Mouse (Mus musculus): ENCODE measurements around the gene Usp8. TPM values are rescaled to one million over a fixed set of nuclear protein-coding genes. Genes with fewer than 3 reads are reported as not detected.

The Usp8 gene
- polyA plus RNA-seq, 1 experiment from 2014 or later = 40.6 TPM

- no peaks in the 10 kb centered on the region for H3K27me3 ChIP-seq
- no peak overlapping the region for H3K4me3 ChIP-seq
- no peak for ATAC-seq (ENCODE audit: low FRiP score, low read depth)
- H3K36me3 ChIP-seq = peaks cover 36% of the 10 kb centered on the region
- no peaks in the 10 kb centered on the region for H3K4me1 ChIP-seq
- H3K4me2 ChIP-seq (replicated peaks) = no peak overlapping the region
- no peak overlapping the region for H3K9ac ChIP-seq (replicated peaks)
- H3K27ac ChIP-seq (replicated peaks) = no peak overlapping the region
- 97% methylated on average over 1 of the region's 1 CpGs for WGBS
- peaks cover 4% of the 10 kb centered on the region for H3K9me3 ChIP-seq
These were observed 24.2 kb upstream of the Usp8 start for GRCm38 (mm10) chr2:126682937-126683336.

- H3K4me2 ChIP-seq (replicated peaks) = no peak overlapping the region
- ATAC-seq (ENCODE audit: low FRiP score, low read depth) = no peak
These were observed 15.8 kb upstream of the Usp8 start for GRCm38 (mm10) chr2:126691290-126691689.

GRCm38 (mm10) chr2:126695285-126695684, 11.8 kb upstream of the Usp8 start:
- ATAC-seq (ENCODE audit: low FRiP score, low read depth) = no peak
- WGBS = 85% methylated on average over 6 of the region's 6 CpGs
- H3K27ac ChIP-seq (replicated peaks) = no peak overlapping the region

More at GRCm38 (mm10) chr2:126691290-126691689, 15.8 kb upstream of the Usp8 start:
- 86% methylated on average over 3 of the region's 3 CpGs for WGBS
- Histone ChIP-seq H3K4me1 (no peaks in the 10 kb centered on the region), H3K27me3 (no peaks in the 10 kb centered on the region), H3K4me3 (no peak overlapping the region), H3K36me3 (no peaks in the 10 kb centered on the region), H3K9ac (replicated peaks) (no peak overlapping the region), H3K9me3 (no peaks in the 10 kb centered on the region), H3K27ac (replicated peaks) (no peak overlapping the region)

GRCm38 (mm10) chr2:126707438-126707779, 281 bp downstream of the Usp8 start:
- peak overlapping the region; percentile 90 for H3K4me3 ChIP-seq
- peak overlapping the region; percentile 84 for H3K27ac ChIP-seq (replicated peaks)
- WGBS = under 1% methylated on average over 22 of the region's 23 CpGs
- H3K9me3 ChIP-seq = no peaks in the 10 kb centered on the region
- H3K4me2 ChIP-seq (replicated peaks) = peak overlapping the region; percentile 65
- H3K36me3 ChIP-seq = no peaks in the 10 kb centered on the region
- H3K4me1 ChIP-seq = peaks cover 9% of the 10 kb centered on the region
- ATAC-seq (ENCODE audit: low FRiP score, low read depth) = peak; percentile 88
- peak overlapping the region; percentile 90 for H3K9ac ChIP-seq (replicated peaks)
- H3K27me3 ChIP-seq = peaks cover 22% of the 10 kb centered on the region

More at GRCm38 (mm10) chr2:126695285-126695684, 11.8 kb upstream of the Usp8 start:
- H3K27me3 ChIP-seq = peaks cover 4% of the 10 kb centered on the region; the same call in 1 of the 2 replicates
- H3K9me3 ChIP-seq = no peaks in the 10 kb centered on the region
- H3K36me3 ChIP-seq = no peaks in the 10 kb centered on the region
- H3K9ac ChIP-seq (replicated peaks) = no peak overlapping the region
- H3K4me3 ChIP-seq = no peak overlapping the region
- no peaks in the 10 kb centered on the region for H3K4me1 ChIP-seq
- H3K4me2 ChIP-seq (replicated peaks) = no peak overlapping the region

GRCm38 (mm10) chr2:126708361-126708760, 1.2 kb downstream of the Usp8 start:
- Histone ChIP-seq H3K9me3 (no peaks in the 10 kb centered on the region), H3K27me3 (peaks cover 19% of the 10 kb centered on the region), H3K4me1 (peaks cover 9% of the 10 kb centered on the region), H3K27ac (replicated peaks) (no peak overlapping the region), H3K4me3 (peak overlapping the region; percentile 90; the same call in 1 of the 2 replicates), H3K9ac (replicated peaks) (no peak overlapping the region; the same call in 1 of the 2 replicates), H3K36me3 (no peaks in the 10 kb centered on the region), H3K4me2 (replicated peaks) (peak overlapping the region; percentile 65)
- 82% methylated on average over 4 of the region's 4 CpGs for WGBS
- ATAC-seq (ENCODE audit: low FRiP score, low read depth) = no peak

- H3K4me2 ChIP-seq (replicated peaks) = no peak overlapping the region
- no peak for ATAC-seq (ENCODE audit: low FRiP score, low read depth)
- H3K36me3 ChIP-seq = no peaks in the 10 kb centered on the region
- no peak overlapping the region for H3K4me3 ChIP-seq
- no peaks in the 10 kb centered on the region for H3K27me3 ChIP-seq
- H3K9me3 ChIP-seq = no peaks in the 10 kb centered on the region
- no peak overlapping the region for H3K9ac ChIP-seq (replicated peaks)
- H3K4me1 ChIP-seq = peaks cover 9% of the 10 kb centered on the region
- WGBS = 96% methylated on average over 5 of the region's 5 CpGs
- H3K27ac ChIP-seq (replicated peaks) = no peak overlapping the region
These were observed 5.4 kb downstream of the Usp8 start for GRCm38 (mm10) chr2:126712526-126712925.

- no peak overlapping the region for H3K4me2 ChIP-seq (replicated peaks)
- peaks cover 7% of the 10 kb centered on the region for H3K4me1 ChIP-seq
- H3K9ac ChIP-seq (replicated peaks) = no peak overlapping the region
- H3K9me3 ChIP-seq = no peaks in the 10 kb centered on the region
- no peak overlapping the region for H3K4me3 ChIP-seq
- no peaks in the 10 kb centered on the region for H3K36me3 ChIP-seq
- ATAC-seq (ENCODE audit: low FRiP score, low read depth) = no peak
- no peak overlapping the region for H3K27ac ChIP-seq (replicated peaks)
- H3K27me3 ChIP-seq = no peaks in the 10 kb centered on the region
These were observed 5.8 kb downstream of the Usp8 start for GRCm38 (mm10) chr2:126712950-126713349.

GRCm38 (mm10) chr2:126729207-126729606, 22.1 kb downstream of the Usp8 start:
- Histone ChIP-seq H3K9ac (replicated peaks) (no peak overlapping the region), H3K4me2 (replicated peaks) (no peak overlapping the region), H3K9me3 (no peaks in the 10 kb centered on the region), H3K27me3 (no peaks in the 10 kb centered on the region), H3K36me3 (peaks cover 47% of the 10 kb centered on the region), H3K4me3 (no peak overlapping the region), H3K4me1 (no peaks in the 10 kb centered on the region), H3K27ac (replicated peaks) (no peak overlapping the region)
- WGBS = 100% methylated on average over 4 of the region's 4 CpGs
- ATAC-seq (ENCODE audit: low FRiP score, low read depth) = no peak

GRCm38 (mm10) chr2:126730502-126730901, 23.4 kb downstream of the Usp8 start:
- no peaks in the 10 kb centered on the region for H3K9me3 ChIP-seq
- H3K27me3 ChIP-seq = no peaks in the 10 kb centered on the region
- H3K4me1 ChIP-seq = no peaks in the 10 kb centered on the region
- H3K9ac ChIP-seq (replicated peaks) = no peak overlapping the region
- WGBS = 81% methylated on average over 2 of the region's 2 CpGs
- H3K36me3 ChIP-seq = peaks cover 56% of the 10 kb centered on the region
- no peak overlapping the region for H3K4me3 ChIP-seq
- H3K4me2 ChIP-seq (replicated peaks) = no peak overlapping the region
- H3K27ac ChIP-seq (replicated peaks) = no peak overlapping the region
- no peak for ATAC-seq (ENCODE audit: low FRiP score, low read depth)

GRCm38 (mm10) chr2:126735339-126736073, 28.4 kb downstream of the Usp8 start:
- Histone ChIP-seq H3K9me3 (no peaks in the 10 kb centered on the region), H3K4me1 (no peaks in the 10 kb centered on the region), H3K27ac (replicated peaks) (no peak overlapping the region), H3K9ac (replicated peaks) (no peak overlapping the region), H3K36me3 (peaks cover 76% of the 10 kb centered on the region), H3K27me3 (no peaks in the 10 kb centered on the region), H3K4me2 (replicated peaks) (no peak overlapping the region), H3K4me3 (no peak overlapping the region)
- ATAC-seq (ENCODE audit: low FRiP score, low read depth) = no peak
- WGBS = 89% methylated on average over 6 of the region's 6 CpGs

- 91% methylated on average over 2 of the region's 2 CpGs for WGBS
- ATAC-seq (ENCODE audit: low FRiP score, low read depth) = no peak
- H3K9ac ChIP-seq (replicated peaks) = no peak overlapping the region
These were observed 33.2 kb downstream of the Usp8 start for GRCm38 (mm10) chr2:126740314-126740713.

GRCm38 (mm10) chr2:126743389-126743788, 36.3 kb downstream of the Usp8 start:
- Histone ChIP-seq H3K9me3 (no peaks in the 10 kb centered on the region), H3K4me1 (no peaks in the 10 kb centered on the region), H3K4me3 (no peak overlapping the region), H3K9ac (replicated peaks) (no peak overlapping the region), H3K27me3 (no peaks in the 10 kb centered on the region), H3K27ac (replicated peaks) (no peak overlapping the region), H3K4me2 (replicated peaks) (no peak overlapping the region), H3K36me3 (peaks cover 75% of the 10 kb centered on the region)
- no peak for ATAC-seq (ENCODE audit: low FRiP score, low read depth)
- 89% methylated on average over 5 of the region's 5 CpGs for WGBS

More at GRCm38 (mm10) chr2:126740314-126740713, 33.2 kb downstream of the Usp8 start:
- Histone ChIP-seq H3K27me3 (no peaks in the 10 kb centered on the region), H3K4me2 (replicated peaks) (no peak overlapping the region), H3K27ac (replicated peaks) (no peak overlapping the region), H3K4me1 (no peaks in the 10 kb centered on the region), H3K9me3 (no peaks in the 10 kb centered on the region), H3K36me3 (peaks cover 79% of the 10 kb centered on the region), H3K4me3 (no peak overlapping the region)

GRCm38 (mm10) chr2:126755664-126756063, 48.5 kb downstream of the Usp8 start:
- H3K4me2 ChIP-seq (replicated peaks) = no peak overlapping the region
- no peak overlapping the region for H3K9ac ChIP-seq (replicated peaks)
- H3K36me3 ChIP-seq = peaks cover 91% of the 10 kb centered on the region
- ATAC-seq (ENCODE audit: low FRiP score, low read depth) = no peak
- H3K9me3 ChIP-seq = no peaks in the 10 kb centered on the region
- 96% methylated on average over 6 of the region's 6 CpGs for WGBS
- no peaks in the 10 kb centered on the region for H3K4me1 ChIP-seq
- H3K27ac ChIP-seq (replicated peaks) = no peak overlapping the region
- H3K4me3 ChIP-seq = no peak overlapping the region
- no peaks in the 10 kb centered on the region for H3K27me3 ChIP-seq
